Mouse (Mus musculus) neutrophil, adult 65 days (primary cell): ENCODE results near the gene Slc38a7. TPM values are rescaled to one million over a fixed set of nuclear protein-coding genes. Genes with fewer than 3 reads are reported as not detected.

ENCODE experiments used
- total RNA-seq: library from RNA; stranded (reverse); gene quantifications from 2 replicates; pipeline ENCODE4 v1.2.4, GENCODE M21; 2023

Slc38a7 gene
- 5.1 and 12.4 TPM in 2 replicates for total RNA-seq

GRCm38 (mm10) chr8:95853102-95853843 lies at the start of gene Slc38a7:
Gene Slc38a7 (minus strand): TSS chr8:95853539.

GRCm38 (mm10) chr8:95888285-95889136 lies 35.2 kb upstream of the Slc38a7 start, which contains the start of gene Got2:
Gene Got2 (minus strand): TSS chr8:95888547.

GRCm38 (mm10) chr8:95825162-95825561 lies 28.2 kb downstream of the Slc38a7 start, which contains the start of gene Sap18b:
Gene Sap18b (plus strand): TSS chr8:95825346.

GRCm38 (mm10) chr8:95807331-95807843 lies 46.0 kb downstream of the Slc38a7 start, which contains the start of gene Cnot1:
Gene Cnot1 (minus strand): TSS chr8:95807464.

Other genes starting within 250 kb of the Slc38a7 start
- 6.2 and 7.2 TPM in 2 replicates for gene Gins3, start 220.1 kb downstream of the Slc38a7 start, total RNA-seq
- gene Ndrg4, start 176.6 kb downstream of the Slc38a7 start, total RNA-seq: not detected in 2 replicates
- gene Setd6, start 137.7 kb downstream of the Slc38a7 start, total RNA-seq: 3.8 and 4.5 TPM in 2 replicates
- 189 and 268 TPM in 2 replicates for gene Cnot1, start 46.1 kb downstream of the Slc38a7 start, total RNA-seq
- gene Sap18b, start 28.2 kb downstream of the Slc38a7 start, total RNA-seq: 58.5 and 71.4 TPM in 2 replicates
- gene Got2, start 35.0 kb upstream of the Slc38a7 start, total RNA-seq: 71.9 and 72.8 TPM in 2 replicates